Comparison of ENCODE assay signal across 15 mouse cellular contexts in the genomic region with DNA sequence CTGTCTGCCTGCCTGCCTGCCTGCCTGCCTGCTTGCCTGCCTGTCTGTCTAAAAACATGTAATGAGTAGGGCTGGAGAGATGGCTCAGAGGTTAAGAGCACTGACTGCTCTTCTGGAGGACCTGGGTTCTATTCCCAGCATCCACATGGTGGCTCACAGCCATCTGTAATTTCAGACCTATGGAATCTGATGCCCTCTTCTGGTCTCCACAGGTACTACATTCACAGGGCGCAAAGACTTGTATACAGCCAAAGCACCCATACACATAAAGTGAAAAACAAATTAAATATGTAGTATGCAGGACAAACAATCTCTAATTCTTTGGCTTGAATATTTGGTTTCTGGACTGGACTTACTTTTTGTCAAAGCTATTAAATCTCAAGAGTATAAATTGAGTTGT. TPM values are rescaled to one million over a fixed set of nuclear protein-coding genes. Genes with fewer than 3 reads are reported as not detected.
DNase-seq lines count a peak whose midpoint lies in the region; TF ChIP-seq lines count a peak whose summit lies in the region.
"Had no signal": no experiment of that assay in that cellular context is flagged by ENCODE, and none has a peak within 500 bp of the region (broad histone marks: within the 10 kb centered on the region; RNA-seq: fewer than 3 reads in every experiment).

No protein-coding gene starts in this region.

- H3K4me3 ChIP-seq in kidney, adult 2 months (ENCODE audit: insufficient read depth, low read depth, low read length): no peak overlapping the region
- no peak overlapping the region for H3K4me3 ChIP-seq in cerebellum, adult 2 months (replicated peaks; ENCODE audit: insufficient read depth, low read depth, low read length)
- H3K4me3 ChIP-seq: embryonic facial prominence, embryonic 13.5 days; forebrain, embryonic 12.5 days; intestine, embryonic 15.5 days; limb, embryonic 13.5 days; midbrain, embryonic 10.5 days had no signal

- TF ChIP-seq CTCF in kidney, adult 2 months (conservative IDR thresholded peaks at IDR 0.05; ENCODE audit: insufficient read depth, insufficient read length, low read depth, low read length): peak; percentile 15; the same call in 1 of the 2 replicates
- no peak for TF ChIP-seq CTCF in cerebellum, adult 2 months (IDR thresholded peaks at IDR 0.05; ENCODE audit: borderline replicate concordance, insufficient read depth, low read depth, low read length)

- DNase-seq in kidney, adult 2 months: no peak
- DNase-seq in kidney, adult 11 months: no peak
- DNase-seq in thymus, postnatal 4 days: peak; percentile 47
- no peak for DNase-seq in thymus, postnatal 10 days (ENCODE audit: low spot score in 2 of 2)
- peak; percentile 11 for DNase-seq in NIH3T3 (ENCODE audit: low read depth)
- no peak for DNase-seq in right cerebral cortex, postnatal 10 days (ENCODE audit: low spot score in 2 of 2)
- no peak for DNase-seq in cerebellum, adult 2 months
- DNase-seq: adrenal gland, postnatal 14 days; cerebellum, postnatal 25 days; thymus, postnatal 36 days had no signal

- no peak overlapping the region for H3K27ac ChIP-seq in kidney, adult 2 months (ENCODE audit: insufficient read depth, low read depth, low read length)
- no peak overlapping the region for H3K27ac ChIP-seq in cerebellum, adult 2 months (ENCODE audit: insufficient read depth, low read length)
- H3K27ac ChIP-seq: embryonic facial prominence, embryonic 13.5 days; forebrain, embryonic 12.5 days; intestine, embryonic 15.5 days; limb, embryonic 13.5 days; midbrain, embryonic 10.5 days had no signal

- peaks cover 5% of the 10 kb centered on the region; the same call in 1 of the 2 replicates for H3K4me1 ChIP-seq in kidney, adult 2 months (ENCODE audit: control insufficient read depth, insufficient read depth, low read length)
- peaks cover 12% of the 10 kb centered on the region for H3K4me1 ChIP-seq in cerebellum, adult 2 months (ENCODE audit: control insufficient read depth, insufficient read depth, low read length)

- H3K36me3 ChIP-seq in kidney, adult 2 months (ENCODE audit: control insufficient read depth, insufficient read depth, low read length): no peaks in the 10 kb centered on the region
- H3K36me3 ChIP-seq: intestine, embryonic 15.5 days; limb, embryonic 13.5 days had no signal

- H3K27me3 ChIP-seq in kidney, adult 2 months (replicated peaks; ENCODE audit: control insufficient read depth, insufficient read depth, low read length): no peaks in the 10 kb centered on the region
- H3K27me3 ChIP-seq in cerebellum, adult 2 months (ENCODE audit: control insufficient read depth, insufficient read depth, low read length): no peaks in the 10 kb centered on the region
- H3K27me3 ChIP-seq: embryonic facial prominence, embryonic 13.5 days; forebrain, embryonic 12.5 days; intestine, embryonic 15.5 days; limb, embryonic 13.5 days had no signal

- WGBS in kidney, adult 2 months: 92% methylated on average over 1 of the region's 1 CpGs
- 100% methylated on average over 1 of the region's 1 CpGs for WGBS in cerebellum, adult 2 months

- TF ChIP-seq POLR2A in kidney, adult 2 months (IDR thresholded peaks at IDR 0.05; ENCODE audit: low read depth, low read length): no peak
- no peak for TF ChIP-seq POLR2A in cerebellum, adult 2 months (IDR thresholded peaks at IDR 0.05; ENCODE audit: borderline replicate concordance, insufficient read depth, low read length)

RNA-seq across cellular contexts. Expression of gene Hivep1, which starts 46.7 kb away (rescaled TPM):
- polyA plus RNA-seq in kidney, adult 2 months (2012; rRNA removed): 15.6 and 17.8 TPM in 2 replicates
- polyA plus RNA-seq in cerebellum, adult 2 months (2012; rRNA removed): 23.3 and 23.5 TPM in 2 replicates

Comparison
In these comparisons a context has a peak if more than half of its experiments do, and no peak if none do; other contexts are left out.
1. DNase-seq: peak in thymus, postnatal 4 days (single experiment) and NIH3T3 (single experiment); none in kidney, adult 2 months (single experiment), kidney, adult 11 months (single experiment), thymus, postnatal 10 days (0 of 2), right cerebral cortex, postnatal 10 days (0 of 2) and cerebellum, adult 2 months (0 of 2).